Mouse (Mus musculus) cerebellum, postnatal 25 days (tissue): ENCODE data around the gene Fam136a.
"Not testable (repeated sequence)": the region's sequence is repeated elsewhere in the genome, so short reads cannot be mapped to it uniquely, and the experiment has no call there.

Source experiments
- DNase-seq, 2 experiments: peaks; one replicate each; pipeline ENCODE4 v3.0.0; 2021; ENCODE audit warnings: mixed read lengths in 2 of 2

Gene Fam136a

DNA sequence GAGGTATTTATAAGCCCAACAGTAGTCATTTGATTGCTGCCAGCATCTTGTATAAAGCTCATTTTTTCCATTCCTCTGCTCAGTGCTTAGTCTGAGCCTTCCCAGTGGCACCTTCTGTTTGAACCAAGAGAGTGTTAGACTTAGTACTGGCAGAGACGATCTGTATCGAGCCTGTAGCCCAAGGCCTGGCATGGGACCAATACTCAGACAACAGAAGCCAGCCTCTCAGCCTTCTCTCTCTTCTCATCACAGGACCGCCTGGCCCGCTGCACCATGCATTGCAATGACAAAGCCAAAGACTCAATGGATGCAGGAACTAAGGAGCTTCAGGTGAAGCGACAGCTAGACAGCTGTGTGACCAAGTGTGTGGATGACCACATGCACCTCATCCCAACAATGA, 3.0 kb downstream of the Fam136a start:
- DNase-seq = no peak

DNA sequence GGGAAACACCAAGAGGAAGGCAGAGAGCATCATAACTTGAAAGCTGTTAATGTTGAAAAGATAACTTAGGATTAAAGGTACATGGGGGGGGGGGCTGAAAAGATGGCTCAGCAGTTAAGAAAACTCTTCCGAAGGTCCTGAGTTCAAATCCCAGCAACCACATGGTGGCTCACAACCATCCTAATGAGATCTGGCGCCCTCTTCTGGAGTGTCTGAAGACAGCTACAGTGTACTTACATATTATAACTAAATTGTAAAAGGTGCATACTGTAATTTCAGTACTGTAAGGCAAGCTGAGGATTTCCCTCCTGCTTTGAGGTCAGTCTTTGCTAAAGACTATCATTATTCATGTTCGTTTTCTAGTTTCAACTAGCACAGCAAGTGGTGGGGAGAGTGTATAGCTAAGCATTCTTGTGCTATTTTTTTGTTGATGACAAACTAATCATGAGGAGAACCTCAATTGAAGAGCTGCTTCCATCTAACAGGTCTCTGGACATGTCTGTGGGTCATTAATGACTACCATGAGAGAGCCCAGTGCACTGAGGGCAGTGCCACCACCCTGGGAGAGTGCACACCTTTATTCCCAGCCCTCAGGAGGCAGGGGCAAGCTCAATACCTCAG, 4.8 kb downstream of the Fam136a start:
- DNase-seq = no peak

DNA sequence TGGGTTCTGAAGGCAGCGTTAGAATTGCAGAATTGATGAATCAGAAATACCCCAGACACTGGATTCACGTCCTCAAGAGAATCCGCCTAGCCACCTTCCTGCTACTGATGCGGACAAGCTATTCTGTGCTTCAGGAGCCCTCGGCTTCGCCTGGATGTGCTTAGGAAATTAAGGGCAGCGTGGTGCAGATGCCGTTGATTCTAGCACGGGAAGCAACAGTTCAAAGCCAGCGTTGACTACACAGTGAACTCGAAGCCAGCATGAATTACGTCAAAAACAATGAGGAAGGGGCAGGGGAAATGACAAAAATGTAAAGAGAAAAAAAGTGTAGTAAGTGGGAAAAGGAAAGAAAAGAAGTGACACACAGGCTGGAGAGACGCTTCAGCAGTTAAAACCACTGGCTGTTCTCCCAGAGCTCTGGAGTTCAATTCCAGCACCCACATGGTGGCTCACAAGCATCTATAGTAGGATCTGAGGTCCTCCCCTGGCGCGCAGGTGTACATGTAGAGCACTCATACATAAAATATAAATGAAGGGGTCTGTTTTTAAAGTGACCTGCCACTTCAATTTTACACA, 5.4 kb downstream of the Fam136a start, which contains the start of gene Snrpg:
Gene Snrpg, plus strand, starts transcription at position 541 of the 576 bp plus-strand sequence.
- DNase-seq = peak in 1 of 2 experiments; percentile 17

DNA sequence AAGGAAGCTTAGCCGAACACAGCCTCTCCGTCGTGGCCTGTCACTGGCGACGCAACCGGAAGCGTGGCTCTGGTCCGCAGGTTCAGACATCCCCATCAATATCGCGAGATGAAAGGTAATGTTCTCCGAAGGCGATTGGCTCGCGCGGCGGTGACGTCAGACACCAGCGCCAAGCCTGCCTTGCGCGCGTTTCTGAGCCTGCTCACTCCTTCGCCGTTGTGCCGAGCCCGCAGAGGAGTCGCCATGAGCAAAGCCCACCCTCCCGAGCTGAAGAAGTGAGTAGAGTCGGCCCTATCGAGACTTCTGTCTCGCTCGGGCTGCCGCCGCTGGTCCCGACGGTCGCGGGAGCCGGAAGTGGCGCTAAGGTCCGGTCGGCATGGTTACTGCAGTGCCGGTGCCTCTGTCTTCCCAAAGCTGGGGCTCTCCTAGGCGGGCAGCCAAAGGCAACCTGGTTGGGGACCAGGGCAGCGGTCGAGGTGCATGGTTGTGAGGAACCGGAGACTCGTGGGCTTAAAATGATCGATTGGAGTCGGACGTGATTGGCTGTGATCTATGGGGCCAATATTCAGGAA, 6.0 kb downstream of the Fam136a start:
- peak; percentile 98 for DNase-seq

DNA sequence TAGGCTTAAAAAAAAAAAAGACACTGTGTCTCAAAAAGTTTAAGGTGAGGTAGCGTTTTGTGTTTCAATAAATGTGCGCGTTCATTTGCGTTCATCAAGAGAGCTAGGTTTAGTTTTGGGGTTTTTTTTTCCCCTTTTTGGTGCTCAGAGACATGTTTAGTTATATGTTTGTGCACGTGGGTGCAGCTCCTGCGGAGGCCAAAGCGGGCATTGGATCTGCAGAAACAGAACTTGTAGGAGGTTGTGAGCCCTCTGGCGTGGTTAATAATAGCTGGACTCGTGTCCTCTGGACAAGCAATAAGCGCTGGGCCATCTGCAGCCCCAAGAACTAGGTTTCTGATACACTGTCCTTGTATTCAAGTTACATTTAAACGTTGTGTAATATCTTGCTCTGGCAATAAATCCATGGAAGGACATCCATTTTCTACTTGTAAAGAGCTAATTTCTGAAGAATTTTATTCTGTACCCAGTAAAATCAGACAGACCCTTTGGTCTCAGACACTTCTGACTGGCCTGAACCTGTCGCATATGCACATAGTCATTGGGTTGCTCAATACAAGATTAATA, 6.6 kb downstream of the Fam136a start:
- DNase-seq = no peak

DNA sequence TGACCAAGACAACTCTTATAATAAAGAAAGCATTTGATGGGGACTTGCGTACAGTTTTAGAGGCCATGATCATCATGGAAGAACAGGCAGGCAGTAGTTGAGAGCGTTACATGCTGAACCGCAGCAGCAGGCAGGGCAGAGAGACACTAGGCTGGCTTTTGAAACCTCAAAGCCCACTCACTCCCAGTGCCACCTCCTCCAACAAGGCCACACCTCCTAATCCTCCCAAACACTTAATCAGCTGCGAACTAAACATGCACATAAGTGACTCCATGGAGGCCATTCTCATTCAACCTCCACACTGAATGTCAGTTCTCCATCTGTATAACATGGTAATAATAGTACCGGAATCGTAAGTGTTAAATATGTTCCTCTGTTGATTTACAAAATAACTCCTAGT, 8.1 kb downstream of the Fam136a start:
- DNase-seq = no peak

DNA sequence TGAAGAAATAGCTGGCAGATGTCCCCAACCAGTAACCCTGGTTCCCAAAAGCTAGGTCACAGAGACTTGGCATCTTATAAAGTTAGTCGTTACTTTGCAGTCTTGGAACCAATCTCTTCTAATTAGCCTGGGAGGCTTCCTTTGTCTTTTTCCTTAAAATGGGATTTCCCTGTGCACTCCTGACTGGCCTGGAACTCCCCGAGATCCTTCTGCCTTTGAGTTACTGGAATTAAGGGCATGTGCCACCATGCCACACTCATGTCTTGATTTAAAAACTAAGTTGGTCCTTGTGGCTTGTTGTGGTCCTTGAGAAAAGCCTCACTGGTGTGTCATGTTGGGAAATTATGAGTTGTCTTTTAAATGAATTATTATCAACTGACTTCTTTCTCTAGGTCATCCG, 12.9 kb downstream of the Fam136a start:
- DNase-seq = no peak

DNA sequence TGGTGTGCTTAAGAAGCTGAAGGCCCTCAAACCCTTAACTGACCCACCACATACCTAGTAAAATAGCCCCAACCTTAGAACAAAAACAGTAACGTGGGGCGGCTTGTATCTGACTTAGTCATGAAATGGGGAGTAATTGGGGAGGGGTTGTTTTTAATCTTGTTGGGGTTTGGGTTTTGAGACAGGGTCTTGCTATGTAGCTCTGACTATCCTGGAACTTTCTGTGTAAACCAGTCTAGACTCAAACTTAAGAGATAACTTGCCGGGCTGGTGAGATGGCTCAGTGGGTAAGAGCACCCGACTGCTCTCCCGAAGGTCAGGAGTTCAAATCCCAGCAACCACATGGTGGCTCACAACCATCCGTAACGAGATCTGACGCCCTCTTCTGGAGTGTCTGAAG, 14.7 kb downstream of the Fam136a start:
- not testable (repeated sequence) for DNase-seq

DNA sequence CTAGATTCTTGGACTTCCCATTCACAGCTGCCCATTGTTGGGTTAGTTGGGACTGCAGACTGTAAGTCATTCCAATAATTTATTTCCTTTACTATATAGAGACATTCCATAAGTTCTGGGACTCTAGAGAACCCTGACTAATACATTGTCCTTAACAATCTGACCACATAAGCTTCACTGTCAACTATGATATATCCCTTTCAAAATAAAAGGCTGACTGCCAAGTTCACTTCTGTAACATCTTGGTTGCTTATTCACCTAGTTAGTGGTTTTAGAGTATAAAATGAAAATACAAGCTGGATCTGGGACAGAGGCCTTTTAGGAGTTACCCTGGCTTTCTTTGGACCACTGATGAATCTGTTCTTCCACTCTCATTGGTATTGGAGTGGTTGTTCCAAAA, 17.1 kb downstream of the Fam136a start:
- DNase-seq = no peak

DNA sequence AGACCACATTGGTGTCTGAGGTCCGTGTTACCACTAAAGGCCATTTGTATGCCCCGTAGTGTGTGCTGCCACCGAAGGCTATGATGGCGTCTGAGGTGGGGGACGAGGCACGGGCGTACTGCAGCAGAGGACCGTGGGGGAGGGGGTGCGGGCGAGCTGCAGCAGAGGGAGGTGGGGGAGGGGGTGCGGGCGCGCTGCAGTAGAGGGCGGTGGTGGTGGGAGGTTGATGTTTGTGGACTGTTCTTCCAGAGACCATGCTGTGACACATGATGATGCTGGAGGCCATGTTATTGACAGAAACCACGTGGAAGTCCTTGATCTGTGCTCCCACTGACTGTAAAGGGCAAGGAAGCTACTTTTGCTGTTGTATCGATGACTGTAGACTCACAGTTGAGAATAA, 17.9 kb downstream of the Fam136a start:
- no peak for DNase-seq

DNA sequence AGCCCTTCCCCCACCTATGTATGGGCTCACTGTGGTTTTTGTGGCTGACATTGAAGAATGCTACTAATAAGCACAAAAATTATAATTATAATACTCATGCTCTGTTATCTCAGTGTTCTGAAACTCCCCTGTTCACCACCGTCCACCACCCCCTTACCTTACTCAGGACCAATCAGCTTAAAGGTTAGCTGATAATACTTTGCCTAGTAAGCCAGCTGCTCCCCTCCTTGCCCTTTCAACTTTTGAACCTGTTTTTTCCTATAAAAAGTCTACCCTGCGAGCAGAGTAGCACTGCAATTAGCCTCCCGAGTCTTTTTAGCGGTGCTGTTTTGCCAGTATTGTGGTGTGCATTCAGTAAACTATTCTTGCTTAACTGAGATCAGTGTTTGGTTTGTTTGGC, 19.2 kb downstream of the Fam136a start:
- DNase-seq = no peak

DNA sequence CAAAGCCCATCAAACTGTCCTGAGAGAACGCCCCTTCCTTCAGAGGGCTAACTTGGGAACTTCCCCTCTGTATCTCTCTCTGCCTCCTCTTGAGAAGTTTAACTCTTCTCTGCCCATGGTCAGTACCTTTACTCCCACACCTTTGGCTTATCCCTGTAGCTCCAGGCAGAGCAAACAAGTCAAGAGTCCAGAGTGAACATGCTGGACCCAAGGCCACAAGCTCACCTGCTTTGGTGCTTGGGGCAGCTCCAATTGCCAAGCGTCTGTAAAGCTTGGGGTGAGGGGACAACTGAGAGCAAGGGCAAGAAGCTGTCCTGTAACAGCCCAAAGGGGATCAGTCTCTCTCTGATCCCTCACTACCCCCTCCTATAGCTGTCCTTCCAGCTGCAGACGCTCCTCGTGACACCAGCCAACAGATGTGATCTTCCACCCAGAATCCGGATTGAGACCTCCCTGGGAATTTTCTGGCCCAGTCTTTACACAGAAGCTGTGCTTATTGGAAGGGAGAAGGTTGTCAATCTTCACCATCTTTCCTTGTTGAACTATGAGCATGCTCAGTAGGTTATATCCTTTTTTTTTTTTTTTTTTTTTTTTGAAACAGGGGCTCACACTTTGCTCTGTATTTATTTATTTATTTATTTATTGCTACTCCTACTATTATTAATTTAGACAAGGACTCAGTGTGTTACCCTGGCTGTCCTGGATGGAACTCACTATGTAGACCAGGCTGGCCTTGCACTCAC, 20.1 kb downstream of the Fam136a start:
- no peak for DNase-seq

DNA sequence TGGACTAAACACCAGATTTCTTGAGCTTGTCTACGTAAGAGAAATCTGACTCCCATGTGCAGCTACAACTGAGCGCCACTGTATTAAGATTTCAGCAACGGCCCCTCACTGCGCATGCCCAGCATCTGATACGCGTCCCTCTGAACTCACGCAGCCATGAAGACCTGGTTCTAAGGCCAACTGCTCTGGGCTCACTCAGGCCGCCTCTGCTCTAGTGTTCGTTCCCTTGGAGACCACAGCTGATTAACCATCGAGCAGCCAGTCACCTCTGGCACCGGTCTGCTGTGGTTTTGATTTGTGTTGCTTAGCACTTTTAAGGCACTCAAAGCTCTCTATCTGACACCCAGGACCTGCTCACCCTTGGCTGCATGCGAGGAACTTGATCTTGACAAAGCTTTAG, 21.9 kb downstream of the Fam136a start:
- DNase-seq = no peak

DNA sequence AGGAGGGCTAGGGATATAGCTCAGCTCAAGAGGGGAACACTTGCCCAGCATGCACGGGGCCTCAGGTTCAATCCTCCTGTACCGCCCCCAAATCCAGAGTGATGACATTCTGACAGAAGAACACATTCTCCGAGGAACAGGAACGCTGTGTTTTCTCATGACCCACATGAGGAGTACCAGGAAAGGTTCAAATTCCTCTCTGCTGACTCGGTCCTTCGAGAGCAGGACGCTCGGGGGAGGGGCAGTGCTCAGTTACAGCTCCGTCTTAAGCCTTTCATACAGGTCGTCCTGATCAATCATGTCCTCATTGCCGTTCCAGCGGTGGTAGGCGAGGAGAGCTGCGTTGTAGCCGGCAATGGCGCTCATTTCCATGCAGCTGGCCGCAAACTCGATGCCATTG, 23.0 kb downstream of the Fam136a start:
- no peak for DNase-seq

DNA sequence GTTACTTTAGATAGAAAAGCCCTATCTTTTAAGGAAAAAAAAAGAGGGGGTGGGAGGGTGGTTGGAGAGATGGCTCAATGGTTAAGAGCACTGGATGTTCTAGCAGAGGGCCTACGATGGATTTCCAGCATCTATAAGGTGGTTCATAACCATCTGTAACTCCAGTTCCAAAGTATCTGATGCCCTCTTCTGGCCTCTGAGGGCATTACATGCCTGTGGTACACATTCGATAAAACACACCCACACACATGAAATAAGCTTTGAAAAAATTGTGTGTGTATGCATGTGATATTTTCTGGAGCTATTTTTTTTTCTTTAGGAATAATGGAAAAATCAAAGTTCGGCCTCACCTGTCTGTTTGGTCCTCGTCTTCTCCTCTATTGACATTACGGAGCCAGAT, 25.9 kb downstream of the Fam136a start:
- no peak for DNase-seq

DNA sequence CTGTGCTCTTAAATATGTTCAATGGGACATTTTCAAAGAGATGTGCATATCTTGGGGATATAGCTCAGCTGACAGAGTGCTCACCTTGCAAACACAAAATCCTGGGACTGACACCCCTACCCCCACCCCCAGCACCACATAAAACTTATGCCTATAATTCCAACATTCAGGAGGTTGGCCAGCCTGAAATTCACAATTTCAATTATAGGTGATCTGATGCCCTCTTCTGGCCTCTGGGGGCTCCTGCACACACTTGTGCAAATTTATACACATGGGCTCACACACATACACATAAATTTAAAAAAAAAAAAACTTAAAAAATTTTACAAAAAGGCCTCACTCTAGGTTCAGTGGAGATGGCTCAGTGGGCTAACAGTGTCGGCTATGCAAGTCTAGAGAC, 27.7 kb downstream of the Fam136a start:
- no peak for DNase-seq

DNA sequence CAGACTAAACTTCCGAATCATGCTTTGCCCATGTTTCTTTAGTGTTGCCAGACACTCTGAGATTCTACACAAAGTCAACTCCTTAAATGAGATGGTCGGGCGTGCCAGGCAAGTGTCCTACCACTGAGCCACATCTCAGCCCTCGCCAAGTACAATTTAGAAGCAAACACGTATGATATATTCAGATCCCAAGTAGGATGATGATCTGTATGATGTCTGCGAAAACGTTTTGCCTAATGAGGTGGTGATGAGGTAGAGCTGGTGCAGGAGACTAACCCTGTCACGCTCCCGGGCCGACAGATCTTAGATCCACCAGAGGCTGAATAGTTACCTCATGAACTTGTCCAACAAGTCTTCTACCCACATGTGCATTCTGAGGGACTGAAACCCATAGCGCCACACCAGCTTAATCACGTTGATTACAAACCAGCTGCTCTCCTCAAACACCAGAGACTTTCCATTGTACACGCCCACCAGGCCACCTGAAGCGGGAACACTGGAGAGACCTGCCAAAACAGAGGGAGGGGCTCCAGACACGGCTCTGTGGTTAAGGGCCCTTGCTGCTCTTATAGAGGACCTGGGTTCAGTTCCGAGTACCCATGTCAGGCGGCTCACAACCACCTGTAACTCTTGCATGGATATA, 28.8 kb downstream of the Fam136a start:
- DNase-seq = no peak

DNA sequence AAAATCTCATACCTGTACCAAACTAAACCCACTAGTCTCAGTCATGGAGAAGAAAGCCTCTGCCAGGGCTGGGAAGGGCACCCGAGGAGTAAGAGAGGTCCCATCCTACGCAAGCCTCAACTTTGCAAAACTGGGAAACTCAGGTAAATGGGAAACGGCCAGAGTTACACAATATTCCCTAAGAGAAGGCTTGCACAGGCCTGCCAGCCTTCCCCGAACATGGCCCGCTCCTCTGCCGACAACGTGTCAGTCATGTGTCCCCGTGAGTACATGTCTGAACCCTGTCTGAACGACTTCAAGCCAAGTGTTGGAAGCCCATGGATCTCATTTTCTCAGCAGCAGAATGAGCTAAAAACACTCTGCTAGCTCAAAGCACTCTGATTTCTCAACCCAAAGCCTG, 29.6 kb downstream of the Fam136a start:
- no peak for DNase-seq

DNA sequence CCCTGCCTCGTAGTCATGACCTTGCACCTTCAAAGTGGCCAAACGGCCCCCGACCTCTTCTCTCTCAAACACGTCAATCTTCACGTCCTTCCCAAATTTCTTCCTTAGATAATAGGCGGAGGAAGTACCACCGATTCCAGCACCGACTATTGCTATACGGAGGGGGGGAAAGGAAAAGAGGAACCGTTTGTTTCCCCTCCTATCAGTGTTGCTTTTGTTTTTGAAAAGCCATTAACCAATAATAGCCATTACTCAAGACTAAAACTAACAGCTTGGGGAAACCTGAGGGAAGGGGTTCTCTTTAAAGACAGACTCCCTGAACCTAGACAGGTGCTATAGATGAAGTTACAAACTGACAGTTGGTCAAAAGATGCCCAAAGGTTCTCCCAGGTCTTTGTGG, 30.5 kb downstream of the Fam136a start:
- DNase-seq = no peak

DNA sequence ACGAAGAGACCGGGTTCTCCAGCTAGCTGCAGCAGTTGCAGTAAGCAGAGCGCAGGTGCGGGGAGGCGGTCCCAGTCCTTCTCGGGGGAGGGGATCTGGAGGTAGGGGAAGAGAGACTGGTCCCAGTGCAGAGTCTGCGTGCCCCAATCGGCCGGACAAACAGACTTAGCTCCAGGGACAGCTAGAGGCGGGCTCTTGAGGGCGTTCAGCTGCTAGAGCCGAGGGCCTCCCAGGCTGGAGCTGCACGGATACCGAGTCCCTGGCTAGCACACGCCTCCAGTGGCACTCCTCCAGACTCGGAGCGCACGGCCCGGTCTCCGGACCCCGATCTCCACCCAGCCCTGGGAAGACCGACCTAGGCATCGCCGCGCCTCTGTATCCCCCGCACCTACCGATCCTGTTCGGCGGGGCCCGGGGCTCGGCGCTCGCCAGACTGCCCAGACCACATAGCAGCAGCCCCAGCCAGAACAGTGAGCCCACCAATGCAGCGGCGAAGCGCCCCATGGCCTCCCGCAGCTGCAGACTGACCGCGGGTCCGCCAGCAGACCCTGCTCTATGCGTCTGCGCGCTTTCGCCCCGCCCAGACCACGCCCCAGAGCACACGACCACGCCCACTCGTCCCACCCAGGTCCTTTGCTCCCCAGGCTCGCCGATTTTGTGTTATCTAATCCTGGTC, 31.3 kb downstream of the Fam136a start, which contains the start of gene Pcyox1:
Gene Pcyox1, minus strand, starts transcription at position 574 of the 676 bp plus-strand sequence.
- peak; percentile 93 to 94 for DNase-seq

DNA sequence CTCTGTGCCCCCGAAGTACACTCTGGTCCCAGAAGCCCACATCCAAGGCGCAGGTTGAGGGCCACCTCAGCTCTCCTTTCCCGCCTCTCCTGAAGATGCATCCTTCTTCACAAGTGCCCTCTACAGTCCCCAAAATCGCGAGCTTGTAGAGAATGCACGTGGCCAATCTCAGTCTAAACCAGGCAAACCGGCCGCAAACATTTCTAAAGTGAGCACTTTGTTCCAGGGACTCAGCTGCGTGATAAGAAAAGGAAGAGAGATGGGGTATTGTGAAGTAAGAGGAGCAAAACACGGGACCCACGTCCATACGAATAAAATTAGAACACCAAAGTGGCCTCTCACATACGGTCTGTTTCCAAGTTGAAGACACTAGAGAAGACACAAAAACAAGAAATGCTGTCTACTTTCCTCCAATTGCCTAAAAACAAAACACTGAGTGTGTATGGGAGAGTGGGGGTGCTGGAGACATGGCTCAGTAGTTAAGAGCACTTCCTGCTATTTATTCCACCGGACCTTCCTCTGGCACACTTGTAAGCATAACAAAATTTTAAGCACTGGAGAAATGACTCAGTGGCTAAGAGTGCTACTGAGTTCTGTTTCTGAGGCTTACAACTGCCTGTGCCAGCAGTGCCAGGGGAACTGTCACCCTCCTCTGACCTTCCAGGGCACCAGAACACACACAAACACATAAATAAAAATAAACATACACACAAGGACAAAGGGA, 32.0 kb downstream of the Fam136a start:
- DNase-seq = no peak

DNA sequence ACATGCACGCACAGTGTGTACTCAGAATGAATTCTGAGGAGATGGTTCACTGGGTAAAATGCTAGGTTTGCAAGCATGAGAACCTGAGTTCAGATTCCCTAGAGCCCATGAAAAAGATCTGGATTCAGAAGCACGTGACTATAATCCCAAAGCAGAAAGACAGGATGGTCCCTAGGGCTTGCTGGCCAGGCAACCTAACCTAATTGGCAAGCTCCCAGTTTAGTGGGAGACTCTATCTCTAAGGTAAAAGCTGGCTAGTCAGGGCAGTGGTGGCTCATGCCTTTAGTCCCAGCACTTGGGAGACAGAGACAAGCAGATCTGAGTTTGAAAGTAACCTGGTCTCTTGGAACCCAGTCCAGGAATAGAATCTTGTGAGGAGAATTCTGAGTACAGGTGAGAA, 33.5 kb downstream of the Fam136a start:
- no peak for DNase-seq
